Mouse (Mus musculus): ENCODE results near the gene Pogz. TPM values are rescaled to one million over a fixed set of nuclear protein-coding genes. Genes with fewer than 3 reads are reported as not detected.

Pogz gene
- 12.7 TPM for polyA plus RNA-seq (2014; fragmentation: Illumina TruSeq; extraction: RNeasy Lipid Tissue Mini Kit (QIAGEN cat#74804); ENCODE audit: low read depth, low replicate concordance)

GRCm38 (mm10) chr3:94837183-94837890 is at the start of gene Pogz:
TSS of gene Pogz (plus strand) at chr3:94837567.

GRCm38 (mm10) chr3:94886316-94887224 is 49.2 kb downstream of the Pogz start, which contains the start of gene Psmb4:
TSS of gene Psmb4 (minus strand) at chr3:94886961.

Other genes with a start within 250 kb of the Pogz start
- gene Gm10972, start 194.5 kb upstream of the Pogz start, polyA plus RNA-seq (2014; fragmentation: Illumina TruSeq; extraction: RNeasy Lipid Tissue Mini Kit (QIAGEN cat#74804); ENCODE audit: low read depth, low replicate concordance), result not detected
- gene Tuft1, start 178.7 kb upstream of the Pogz start, polyA plus RNA-seq (2014; fragmentation: Illumina TruSeq; extraction: RNeasy Lipid Tissue Mini Kit (QIAGEN cat#74804); ENCODE audit: low read depth, low replicate concordance), result 5.6 TPM
- 0.61 TPM for gene Selenbp2, start 144.0 kb upstream of the Pogz start, polyA plus RNA-seq (2014; fragmentation: Illumina TruSeq; extraction: RNeasy Lipid Tissue Mini Kit (QIAGEN cat#74804); ENCODE audit: low read depth, low replicate concordance)
- gene Cgn, start 51.1 kb upstream of the Pogz start, polyA plus RNA-seq (2014; fragmentation: Illumina TruSeq; extraction: RNeasy Lipid Tissue Mini Kit (QIAGEN cat#74804); ENCODE audit: low read depth, low replicate concordance), result 5.5 TPM
- gene Psmb4, start 49.4 kb downstream of the Pogz start, polyA plus RNA-seq (2014; fragmentation: Illumina TruSeq; extraction: RNeasy Lipid Tissue Mini Kit (QIAGEN cat#74804); ENCODE audit: low read depth, low replicate concordance), result 60.7 TPM
- 26.1 TPM for gene Selenbp1, start 95.5 kb downstream of the Pogz start, polyA plus RNA-seq (2014; fragmentation: Illumina TruSeq; extraction: RNeasy Lipid Tissue Mini Kit (QIAGEN cat#74804); ENCODE audit: low read depth, low replicate concordance)
- 11.1 TPM for gene Rfx5, start 116.5 kb downstream of the Pogz start, polyA plus RNA-seq (2014; fragmentation: Illumina TruSeq; extraction: RNeasy Lipid Tissue Mini Kit (QIAGEN cat#74804); ENCODE audit: low read depth, low replicate concordance)
- gene Pi4kb, start 137.2 kb downstream of the Pogz start, polyA plus RNA-seq (2014; fragmentation: Illumina TruSeq; extraction: RNeasy Lipid Tissue Mini Kit (QIAGEN cat#74804); ENCODE audit: low read depth, low replicate concordance), result 15.3 TPM
- 4.6 TPM for gene Zfp687, start 177.9 kb downstream of the Pogz start, polyA plus RNA-seq (2014; fragmentation: Illumina TruSeq; extraction: RNeasy Lipid Tissue Mini Kit (QIAGEN cat#74804); ENCODE audit: low read depth, low replicate concordance)
- gene Psmd4, start 205.0 kb downstream of the Pogz start, polyA plus RNA-seq (2014; fragmentation: Illumina TruSeq; extraction: RNeasy Lipid Tissue Mini Kit (QIAGEN cat#74804); ENCODE audit: low read depth, low replicate concordance), result 10.2 TPM

Measured in kidney, adult 10 weeks (tissue).